Mouse (Mus musculus): Measurements from ENCODE around the gene Dnaic2.

Gene Dnaic2

DNA sequence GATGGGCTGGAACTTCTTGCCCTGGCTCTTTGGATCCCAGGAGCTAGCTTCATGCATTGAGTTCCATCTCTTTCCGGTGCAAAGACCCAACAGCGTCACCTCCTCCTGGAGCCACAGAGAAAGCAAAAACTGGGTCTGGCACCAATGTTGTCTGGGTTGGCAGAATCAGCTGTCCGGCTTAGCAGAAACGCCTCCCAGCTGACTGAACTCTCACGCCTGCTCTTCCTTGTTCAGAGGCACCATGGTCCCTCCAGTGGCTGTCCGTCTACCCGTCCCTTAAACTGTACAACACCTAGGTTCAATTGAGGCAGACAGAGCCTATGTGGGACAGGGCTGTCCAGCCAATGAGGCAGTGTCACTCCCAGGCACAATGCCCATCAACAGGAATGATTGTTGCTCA lies 70.0 kb downstream of the Dnaic2 start:
- no peak for DNase-seq (ENCODE audit: low read depth, low spot score)

DNA sequence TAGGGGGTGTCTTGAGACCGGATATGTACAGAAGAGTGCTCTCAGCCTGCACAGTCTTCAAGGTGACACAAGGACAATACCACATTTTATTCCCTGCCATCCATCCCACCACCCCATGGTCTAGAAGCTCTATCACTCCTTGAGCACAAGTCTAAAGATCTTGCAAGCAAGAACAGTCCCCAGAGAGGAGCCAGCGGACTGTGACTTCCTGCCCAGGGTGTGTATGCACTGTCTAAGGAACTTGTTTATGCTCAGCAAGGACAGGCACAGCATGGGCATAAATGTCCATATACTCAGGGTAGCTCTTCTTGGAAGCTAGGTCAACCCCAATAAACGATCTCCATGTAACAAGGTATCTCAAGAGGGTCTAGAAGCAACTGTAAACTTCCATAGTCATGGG lies 70.8 kb downstream of the Dnaic2 start:
- no peak for DNase-seq (ENCODE audit: low read depth, low spot score)

DNA sequence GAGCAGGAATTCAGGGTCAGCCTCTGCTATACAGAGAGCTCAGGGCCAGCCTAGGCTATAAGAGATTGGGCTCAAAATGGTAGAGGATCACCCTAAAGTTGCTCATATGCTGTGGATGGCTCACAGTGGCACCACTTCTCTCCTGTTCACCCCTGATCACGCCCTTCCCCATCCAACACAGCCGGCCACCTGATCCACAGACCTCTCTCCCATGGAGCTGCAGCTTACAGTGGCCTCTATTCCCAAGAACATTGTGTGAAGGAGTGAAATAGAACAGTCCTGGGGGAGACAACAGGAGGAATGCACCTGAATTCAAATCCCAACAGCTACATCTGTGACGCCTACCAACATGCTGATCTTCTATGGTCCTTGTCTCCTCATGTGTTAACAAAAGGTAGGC lies 71.4 kb downstream of the Dnaic2 start, which contains the start of gene Gpr142:
Gpr142 (plus strand) TSS at position 301 of the 400 bp plus-strand sequence.
- DNase-seq (ENCODE audit: low read depth, low spot score), result no peak

DNA sequence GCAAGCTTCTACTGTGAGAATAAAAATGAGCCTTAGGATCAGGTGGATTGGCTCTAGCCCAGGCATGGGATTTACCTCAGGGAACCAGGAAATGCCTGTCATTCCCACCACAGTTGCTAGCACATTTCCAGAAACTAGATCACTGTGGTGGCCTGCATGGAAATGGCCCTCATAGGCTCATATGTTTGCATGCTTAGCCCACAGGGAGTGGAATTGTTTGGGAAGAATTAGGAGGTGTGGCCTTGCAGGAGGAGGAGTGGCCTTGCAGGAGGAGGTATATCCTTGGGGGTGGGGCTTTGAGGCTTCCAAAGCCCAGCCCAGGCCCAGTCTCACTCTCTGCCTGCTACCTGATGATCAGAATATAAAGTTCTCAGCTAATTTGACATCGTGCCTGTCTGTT lies 74.7 kb downstream of the Dnaic2 start:
- DNase-seq (ENCODE audit: low read depth, low spot score), result no peak

DNA sequence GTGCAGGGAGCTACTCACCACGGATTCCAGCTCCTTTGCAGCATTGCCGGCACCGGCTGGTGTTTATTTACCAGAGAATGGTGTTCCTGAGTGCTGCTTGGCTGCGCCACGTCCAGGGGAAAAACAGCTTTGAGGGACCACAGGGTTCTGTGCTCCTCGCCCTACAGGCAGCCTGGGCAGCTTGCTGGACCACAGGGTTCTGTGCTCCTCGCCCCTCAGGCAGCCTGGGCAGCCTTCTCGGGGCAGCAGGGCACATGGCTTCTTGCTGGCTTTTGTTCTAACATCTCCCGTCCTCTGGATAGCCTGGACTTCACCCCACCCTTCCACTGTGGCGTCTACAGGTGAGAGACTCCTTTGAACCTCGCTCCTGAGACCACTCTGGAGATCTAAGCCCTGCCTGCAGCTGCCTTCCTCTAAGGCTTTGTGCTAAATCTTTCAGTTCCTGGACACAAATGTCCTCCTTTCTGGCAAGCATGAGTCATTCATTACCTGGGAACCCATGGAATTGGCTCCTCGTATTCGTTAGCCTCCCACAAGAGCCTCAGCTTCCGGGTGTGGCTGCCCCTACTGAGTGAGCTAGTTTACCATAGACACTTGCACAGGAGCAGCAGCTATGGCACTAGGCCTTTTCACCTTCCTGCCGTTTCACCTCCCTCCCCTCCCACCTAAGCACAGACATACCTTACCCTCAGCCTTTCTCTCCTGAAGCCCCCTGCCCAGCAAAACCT lies 75.5 kb downstream of the Dnaic2 start:
- peak; percentile 74 for DNase-seq (ENCODE audit: low read depth, low spot score)

- DNase-seq (ENCODE audit: low read depth, low spot score), result no peak
These were observed 76.8 kb downstream of the Dnaic2 start for GRCm38 (mm10) chr11:114803990-114804389.

- DNase-seq (ENCODE audit: low read depth, low spot score), result no peak
These were observed 79.8 kb downstream of the Dnaic2 start for GRCm38 (mm10) chr11:114807025-114807424.
